Comparison of ENCODE assay signal across 8 mouse cellular contexts in genomic region chrX:12251853-12252679, GRCm38 (mm10).
DNase-seq lines count a peak whose midpoint lies in the region; ATAC-seq and TF ChIP-seq lines count a peak whose summit lies in the region.

No protein-coding gene starts in this region.

- peak; percentile 54; the same call in 1 of the 2 replicates for ATAC-seq in heart, embryonic 14.5 days (ENCODE audit: insufficient number of reproducible peaks, insufficient read depth, low FRiP score, low read depth)
- peak; percentile 74 for ATAC-seq in kidney, postnatal 0 days (replicated peaks; ENCODE audit: low FRiP score, low read depth)
- ATAC-seq in liver, postnatal 0 days, result peak; percentile 92
- ATAC-seq in neural tube, embryonic 12.5 days (ENCODE audit: low FRiP score, low read depth), result peak; percentile 72

- peak overlapping the region; percentile 71 for H3K4me2 ChIP-seq in heart, embryonic 14.5 days (ENCODE audit: low read length)
- peak overlapping the region; percentile 58 for H3K4me2 ChIP-seq in kidney, postnatal 0 days (ENCODE audit: low read length)
- H3K4me2 ChIP-seq in liver, postnatal 0 days (ENCODE audit: low read depth, low read length), result peak overlapping the region; percentile 67
- peak overlapping the region; percentile 53 for H3K4me2 ChIP-seq in neural tube, embryonic 12.5 days (replicated peaks)

- WGBS in heart, embryonic 14.5 days, result 21% methylated on average over 31 of the region's 32 CpGs
- 21% methylated on average over 32 of the region's 32 CpGs for WGBS in kidney, postnatal 0 days
- 5% methylated on average over 29 of the region's 32 CpGs for WGBS in liver, postnatal 0 days (ENCODE audit: insufficient replicate concordance)
- WGBS in neural tube, embryonic 12.5 days, result 10% methylated on average over 31 of the region's 32 CpGs

- no peak overlapping the region; the same call in 1 of the 2 replicates for H3K9ac ChIP-seq in heart, embryonic 14.5 days (ENCODE audit: low read length)
- no peak overlapping the region for H3K9ac ChIP-seq in kidney, postnatal 0 days (ENCODE audit: low read depth, low read length)
- H3K9ac ChIP-seq in liver, postnatal 0 days (replicated peaks), result no peak overlapping the region; the same call in 1 of the 2 replicates
- H3K9ac ChIP-seq in neural tube, embryonic 12.5 days, result no peak overlapping the region

- peaks cover 4% of the 10 kb centered on the region; the same call in 1 of the 2 replicates for H3K4me1 ChIP-seq in brown adipose tissue, adult 24 weeks (ENCODE audit: control insufficient read depth, insufficient read depth, insufficient read length, low read length)
- H3K4me1 ChIP-seq in heart, embryonic 14.5 days (ENCODE audit: control insufficient read depth in 2 of 2, insufficient read depth in 2 of 2, low read length in 2 of 2), result peaks cover 0 to 4% of the 10 kb centered on the region in 2 experiments; a peak in 1 of 4 replicates
- no peaks in the 10 kb centered on the region for H3K4me1 ChIP-seq in kidney, postnatal 0 days (replicated peaks; ENCODE audit: insufficient read depth, low read length)
- H3K4me1 ChIP-seq in liver, postnatal 0 days (ENCODE audit: insufficient read depth), result peaks cover 4% of the 10 kb centered on the region; the same call in 1 of the 2 replicates
- no peaks in the 10 kb centered on the region; the same call in 1 of the 2 replicates for H3K4me1 ChIP-seq in neural tube, embryonic 12.5 days

- no peaks in the 10 kb centered on the region for H3K9me3 ChIP-seq in heart, embryonic 14.5 days (ENCODE audit: control insufficient read depth, low read length)
- H3K9me3 ChIP-seq in kidney, postnatal 0 days (replicated peaks; ENCODE audit: low read length), result no peaks in the 10 kb centered on the region
- H3K9me3 ChIP-seq in liver, postnatal 0 days (ENCODE audit: low read length), result no peaks in the 10 kb centered on the region
- no peaks in the 10 kb centered on the region for H3K9me3 ChIP-seq in neural tube, embryonic 12.5 days

- H3K36me3 ChIP-seq in heart, embryonic 14.5 days (ENCODE audit: control insufficient read depth, insufficient read depth, low read length), result no peaks in the 10 kb centered on the region
- no peaks in the 10 kb centered on the region for H3K36me3 ChIP-seq in kidney, postnatal 0 days (ENCODE audit: insufficient read depth, low read length)
- H3K36me3 ChIP-seq in liver, postnatal 0 days (replicated peaks; ENCODE audit: insufficient read depth, low read length), result no peaks in the 10 kb centered on the region
- no peaks in the 10 kb centered on the region for H3K36me3 ChIP-seq in neural tube, embryonic 12.5 days

- peak; percentile 62 for TF ChIP-seq CTCF in kidney, postnatal 0 days (IDR thresholded peaks at IDR 0.05; ENCODE audit: low read depth)
- TF ChIP-seq CTCF in liver, postnatal 0 days (IDR thresholded peaks at IDR 0.05; ENCODE audit: low read depth), result peak; percentile 63

- H3K27ac ChIP-seq in brown adipose tissue, adult 24 weeks (replicated peaks; ENCODE audit: low read depth, low read length), result peak overlapping the region; percentile 41
- no peak overlapping the region for H3K27ac ChIP-seq in heart, embryonic 14.5 days (replicated peaks in 1 of 2; ENCODE audit: control insufficient read depth in 1 of 2, insufficient read depth in 1 of 2, low read depth in 2 of 2, low read length in 2 of 2)
- no peak overlapping the region for H3K27ac ChIP-seq in kidney, postnatal 0 days
- H3K27ac ChIP-seq in liver, postnatal 0 days (ENCODE audit: low read depth), result peak overlapping the region; percentile 80
- H3K27ac ChIP-seq in neural tube, embryonic 12.5 days, result no peak overlapping the region

- no peak for TF ChIP-seq EP300 in liver, postnatal 0 days (IDR thresholded peaks at IDR 0.05; ENCODE audit: low read depth)

- peak overlapping the region; percentile 58 for H3K4me3 ChIP-seq in brown adipose tissue, adult 24 weeks (ENCODE audit: insufficient read depth, low read depth, low read length)
- H3K4me3 ChIP-seq in heart, embryonic 14.5 days (ENCODE audit: control insufficient read depth in 1 of 2, insufficient read depth in 1 of 2, low read depth in 1 of 2, low read length in 2 of 2), result peak overlapping the region; percentile 39 to 50
- peak overlapping the region; percentile 31; the same call in 1 of the 2 replicates for H3K4me3 ChIP-seq in kidney, postnatal 0 days (replicated peaks; ENCODE audit: low read depth, low read length)
- H3K4me3 ChIP-seq in liver, postnatal 0 days (ENCODE audit: low read depth, low read length), result peak overlapping the region; percentile 47
- H3K4me3 ChIP-seq in neural tube, embryonic 12.5 days, result peak overlapping the region; percentile 19; the same call in 1 of the 2 replicates

- no peaks in the 10 kb centered on the region; the same call in 1 of the 2 replicates for H3K27me3 ChIP-seq in heart, embryonic 14.5 days (ENCODE audit: control insufficient read depth, insufficient read depth, low read length)
- H3K27me3 ChIP-seq in kidney, postnatal 0 days (ENCODE audit: insufficient read depth, low read length), result no peaks in the 10 kb centered on the region
- peaks cover 5% of the 10 kb centered on the region; the same call in 1 of the 2 replicates for H3K27me3 ChIP-seq in liver, postnatal 0 days (ENCODE audit: insufficient read depth, low read length)
- H3K27me3 ChIP-seq in neural tube, embryonic 12.5 days (replicated peaks), result no peaks in the 10 kb centered on the region

- peak; percentile 81 for DNase-seq in ES-CJ7 (ENCODE audit: low read depth, low spot score)
- peak; percentile 34 for DNase-seq in fibroblast of lung, adult 2 months (ENCODE audit: low read depth)
- peak; percentile 87 for DNase-seq in kidney, postnatal 0 days (ENCODE audit: low spot score)
- DNase-seq in liver, postnatal 0 days, result peak; percentile 67
- peak; percentile 72 for DNase-seq in thymus, postnatal 0 days (ENCODE audit: low spot score)

Comparison
In these comparisons a context has a peak if more than half of its experiments do, and no peak if none do; other contexts are left out.
1. DNase-seq: peak in every context shown above with its lines; median percentile 87 in kidney, postnatal 0 days; 81 in ES-CJ7; 72 in thymus, postnatal 0 days; 67 in liver, postnatal 0 days; 34 in fibroblast of lung, adult 2 months.
2. H3K27ac ChIP-seq: peak in brown adipose tissue, adult 24 weeks (single experiment) and liver, postnatal 0 days (single experiment); none in heart, embryonic 14.5 days (0 of 2), kidney, postnatal 0 days (single experiment) and neural tube, embryonic 12.5 days (single experiment).
3. Peak in every context shown above with its lines, with median percentiles within 50 percentile points of each other: H3K4me3 ChIP-seq, ATAC-seq and H3K4me2 ChIP-seq.